ENCODE assay signal across 28 mouse cellular contexts in genomic region chr7:77509586-77509985, GRCm38 (mm10).
"Had no signal": no experiment of that assay in that cellular context is flagged by ENCODE, and none has a peak within 500 bp of the region (broad histone marks: within the 10 kb centered on the region; RNA-seq: fewer than 3 reads in every experiment).

No protein-coding gene starts in this region.

- H3K4me3 ChIP-seq: gastrocnemius, adult 2 months; heart, adult 2 months; heart, embryonic 13.5 days; heart, embryonic 15.5 days; hindbrain, embryonic 13.5 days; hindbrain, embryonic 15.5 days; kidney, embryonic 15.5 days; limb, embryonic 13.5 days; limb, embryonic 15.5 days; liver, embryonic 12.5 days had no signal

- H3K4me2 ChIP-seq: heart, embryonic 11.5 days; heart, embryonic 13.5 days; heart, embryonic 15.5 days; hindbrain, embryonic 13.5 days; hindbrain, embryonic 15.5 days; kidney, embryonic 15.5 days; limb, embryonic 13.5 days; limb, embryonic 15.5 days; liver, embryonic 12.5 days had no signal

- H3K27ac ChIP-seq: gastrocnemius, adult 2 months; heart, adult 2 months; heart, embryonic 13.5 days; heart, embryonic 15.5 days; hindbrain, embryonic 13.5 days; hindbrain, embryonic 15.5 days; hindbrain, postnatal 0 days; kidney, embryonic 15.5 days; kidney, postnatal 0 days; limb, embryonic 13.5 days; limb, embryonic 15.5 days; liver, embryonic 12.5 days; liver, embryonic 14.5 days had no signal

- ATAC-seq: hindbrain, postnatal 0 days; intestine, embryonic 16.5 days; liver, embryonic 12.5 days had no signal

- H3K9me3 ChIP-seq: heart, embryonic 13.5 days; heart, embryonic 15.5 days; hindbrain, embryonic 13.5 days; hindbrain, embryonic 15.5 days; kidney, embryonic 15.5 days; limb, embryonic 13.5 days; limb, embryonic 15.5 days; liver, embryonic 12.5 days had no signal

- H3K36me3 ChIP-seq: heart, embryonic 13.5 days; heart, embryonic 15.5 days; hindbrain, embryonic 13.5 days; hindbrain, embryonic 15.5 days; kidney, embryonic 15.5 days; limb, embryonic 13.5 days; limb, embryonic 15.5 days; liver, embryonic 12.5 days had no signal

- H3K27me3 ChIP-seq: heart, embryonic 13.5 days; heart, embryonic 15.5 days; hindbrain, embryonic 13.5 days; hindbrain, embryonic 15.5 days; kidney, embryonic 15.5 days; limb, embryonic 13.5 days; limb, embryonic 15.5 days; liver, embryonic 12.5 days had no signal

- H3K9ac ChIP-seq: heart, embryonic 13.5 days; heart, embryonic 15.5 days; hindbrain, embryonic 13.5 days; hindbrain, embryonic 15.5 days; kidney, embryonic 15.5 days; limb, embryonic 13.5 days; limb, embryonic 15.5 days; liver, embryonic 12.5 days; liver, embryonic 14.5 days had no signal

- DNase-seq: gastrocnemius, adult 2 months; gastrocnemius, postnatal 10 days; gastrocnemius, postnatal 25 days; heart, adult 11 months; heart, adult 2 months; heart, postnatal 14 days; heart, postnatal 36 days; kidney, adult 11 months; kidney, adult 2 months; kidney, adult 9 months; kidney, postnatal 14 days; kidney, postnatal 36 days; layer of hippocampus, adult 9-11 months; layer of hippocampus, postnatal 36 days; left cerebral cortex, postnatal 4 days had no signal

- H3K4me1 ChIP-seq: heart, embryonic 13.5 days; heart, embryonic 15.5 days; kidney, embryonic 15.5 days; limb, embryonic 13.5 days; limb, embryonic 15.5 days; liver, embryonic 12.5 days had no signal
